ENCODE assay signal across 10 mouse cellular contexts in genomic region chr7:138248176-138248575, GRCm38 (mm10).
DNase-seq lines count a peak whose midpoint lies in the region; ATAC-seq and TF ChIP-seq lines count a peak whose summit lies in the region.
"Had no signal": no experiment of that assay in that cellular context is flagged by ENCODE, and none has a peak within 500 bp of the region (broad histone marks: within the 10 kb centered on the region; RNA-seq: fewer than 3 reads in every experiment).

No protein-coding gene starts in this region.

- no peak overlapping the region for H3K4me3 ChIP-seq in forebrain, embryonic 14.5 days (ENCODE audit: low read depth, low read length)
- no peak overlapping the region for H3K4me3 ChIP-seq in forebrain, embryonic 15.5 days
- no peak overlapping the region for H3K4me3 ChIP-seq in liver, adult 2 months (ENCODE audit: insufficient read depth, low read depth, low read length)
- H3K4me3 ChIP-seq in liver, embryonic 11.5 days (ENCODE audit: low read depth, low read length) = no peak overlapping the region
- H3K4me3 ChIP-seq in midbrain, embryonic 13.5 days (replicated peaks) = no peak overlapping the region
- H3K4me3 ChIP-seq: hindbrain, embryonic 15.5 days; lung, embryonic 15.5 days had no signal

- 0 out of 2 replicates have a peak, but pooled peaks have one; percentile 6 for TF ChIP-seq CTCF in liver, adult 2 months (IDR thresholded peaks at IDR 0.05; ENCODE audit: low read depth, low read length)

- no peaks in the 10 kb centered on the region for H3K27me3 ChIP-seq in forebrain, embryonic 14.5 days (replicated peaks; ENCODE audit: control insufficient read depth, insufficient read depth, low read length)
- H3K27me3 ChIP-seq in forebrain, embryonic 15.5 days = no peaks in the 10 kb centered on the region
- H3K27me3 ChIP-seq in liver, adult 2 months (ENCODE audit: control insufficient read depth, insufficient read depth, low read length) = no peaks in the 10 kb centered on the region
- H3K27me3 ChIP-seq in liver, embryonic 11.5 days (replicated peaks; ENCODE audit: control insufficient read depth, insufficient read depth, low read length) = no peaks in the 10 kb centered on the region
- no peaks in the 10 kb centered on the region for H3K27me3 ChIP-seq in midbrain, embryonic 13.5 days
- H3K27me3 ChIP-seq: hindbrain, embryonic 15.5 days; lung, embryonic 15.5 days had no signal

- no peak for TF ChIP-seq POLR2A in liver, adult 2 months (IDR thresholded peaks at IDR 0.05; ENCODE audit: extremely low read depth, insufficient read depth, low read length)

- H3K9ac ChIP-seq in forebrain, embryonic 14.5 days (ENCODE audit: low read length) = no peak overlapping the region
- no peak overlapping the region for H3K9ac ChIP-seq in forebrain, embryonic 15.5 days (replicated peaks)
- H3K9ac ChIP-seq in liver, adult 2 months (ENCODE audit: low read depth, low read length) = no peak overlapping the region
- H3K9ac ChIP-seq in liver, embryonic 11.5 days (ENCODE audit: low read depth, low read length) = no peak overlapping the region
- H3K9ac ChIP-seq in midbrain, embryonic 13.5 days (replicated peaks) = no peak overlapping the region
- H3K9ac ChIP-seq: hindbrain, embryonic 15.5 days; lung, embryonic 15.5 days had no signal

- no peaks in the 10 kb centered on the region for H3K79me2 ChIP-seq in liver, adult 2 months (ENCODE audit: control insufficient read depth, insufficient read depth, low read length)

- no peak overlapping the region for H3K27ac ChIP-seq in forebrain, embryonic 14.5 days (ENCODE audit: low read depth, low read length)
- no peak overlapping the region for H3K27ac ChIP-seq in forebrain, embryonic 15.5 days (replicated peaks)
- no peak overlapping the region for H3K27ac ChIP-seq in liver, adult 2 months (replicated peaks; ENCODE audit: insufficient read depth, low read depth, low read length)
- no peak overlapping the region for H3K27ac ChIP-seq in liver, embryonic 11.5 days (ENCODE audit: low read depth, low read length)
- no peak overlapping the region for H3K27ac ChIP-seq in midbrain, embryonic 13.5 days
- H3K27ac ChIP-seq: hindbrain, embryonic 15.5 days; lung, embryonic 15.5 days had no signal

- H3K4me2 ChIP-seq in forebrain, embryonic 14.5 days (ENCODE audit: low read length) = no peak overlapping the region
- no peak overlapping the region for H3K4me2 ChIP-seq in forebrain, embryonic 15.5 days (replicated peaks)
- H3K4me2 ChIP-seq in liver, embryonic 11.5 days = no peak overlapping the region
- H3K4me2 ChIP-seq in midbrain, embryonic 13.5 days (replicated peaks) = no peak overlapping the region
- H3K4me2 ChIP-seq: hindbrain, embryonic 15.5 days; lung, embryonic 15.5 days had no signal

- peak; percentile 47 for DNase-seq in forebrain, embryonic 14.5 days (ENCODE audit: low spot score)
- DNase-seq in liver, adult 2 months (ENCODE audit: extremely low read depth, low read depth, low spot score) = no peak
- DNase-seq in liver, embryonic 11.5 days (ENCODE audit: low spot score) = no peak
- peak; percentile 5 for DNase-seq in ZHBTc4 (ENCODE audit: low read depth, low spot score)
- peak; percentile 9 to 15 for DNase-seq in left cerebral cortex, postnatal 36 days (ENCODE audit: low spot score in 2 of 2)

- intact Hi-C loops in left cerebral cortex, postnatal 36 days (cut with DNase I) = loop anchor here (5.0 kb wide), 2 partner anchors 646 to 771 kb away; no protein-coding TSS in a partner anchor

- H3K4me1 ChIP-seq in forebrain, embryonic 14.5 days (ENCODE audit: control insufficient read depth, insufficient read depth, low read length) = no peaks in the 10 kb centered on the region
- no peaks in the 10 kb centered on the region for H3K4me1 ChIP-seq in forebrain, embryonic 15.5 days
- H3K4me1 ChIP-seq in liver, adult 2 months (ENCODE audit: control insufficient read depth, insufficient read depth, low read length) = no peaks in the 10 kb centered on the region
- H3K4me1 ChIP-seq in liver, embryonic 11.5 days (replicated peaks; ENCODE audit: control insufficient read depth, insufficient read depth, low read length) = no peaks in the 10 kb centered on the region
- no peaks in the 10 kb centered on the region for H3K4me1 ChIP-seq in midbrain, embryonic 13.5 days (replicated peaks)
- H3K4me1 ChIP-seq: lung, embryonic 15.5 days had no signal

- WGBS in forebrain, embryonic 14.5 days = 76% methylated on average over 3 of the region's 3 CpGs
- WGBS in forebrain, embryonic 15.5 days = 78% methylated on average over 3 of the region's 3 CpGs
- 65% methylated on average over 3 of the region's 3 CpGs for WGBS in liver, adult 2 months
- WGBS in liver, embryonic 11.5 days = 69% methylated on average over 3 of the region's 3 CpGs
- 71% methylated on average over 3 of the region's 3 CpGs for WGBS in midbrain, embryonic 13.5 days

- H3K9me3 ChIP-seq in forebrain, embryonic 14.5 days (replicated peaks; ENCODE audit: control insufficient read depth, low read length) = no peaks in the 10 kb centered on the region
- no peaks in the 10 kb centered on the region for H3K9me3 ChIP-seq in forebrain, embryonic 15.5 days
- H3K9me3 ChIP-seq in liver, embryonic 11.5 days (ENCODE audit: control insufficient read depth, low read length) = no peaks in the 10 kb centered on the region
- no peaks in the 10 kb centered on the region; the same call in 1 of the 2 replicates for H3K9me3 ChIP-seq in midbrain, embryonic 13.5 days
- H3K9me3 ChIP-seq: hindbrain, embryonic 15.5 days; lung, embryonic 15.5 days had no signal

- no peaks in the 10 kb centered on the region for H3K36me3 ChIP-seq in forebrain, embryonic 14.5 days (ENCODE audit: control insufficient read depth, insufficient read depth, low read length)
- H3K36me3 ChIP-seq in forebrain, embryonic 15.5 days = no peaks in the 10 kb centered on the region
- H3K36me3 ChIP-seq in liver, adult 2 months (ENCODE audit: control insufficient read depth, insufficient read depth, low read length) = no peaks in the 10 kb centered on the region
- H3K36me3 ChIP-seq in liver, embryonic 11.5 days (ENCODE audit: control insufficient read depth, insufficient read depth, low read length) = no peaks in the 10 kb centered on the region
- H3K36me3 ChIP-seq in midbrain, embryonic 13.5 days = no peaks in the 10 kb centered on the region
- H3K36me3 ChIP-seq: hindbrain, embryonic 15.5 days; lung, embryonic 15.5 days had no signal

- ATAC-seq in forebrain, embryonic 14.5 days = no peak
- no peak for ATAC-seq in forebrain, embryonic 15.5 days (replicated peaks)
- no peak for ATAC-seq in liver, embryonic 11.5 days (replicated peaks; ENCODE audit: low FRiP score)
- no peak for ATAC-seq in monocyte, adult 5-6 weeks (replicated peaks; ENCODE audit: insufficient number of reproducible peaks, low FRiP score, low TSS enrichment, poor library complexity, severe bottlenecking)
- ATAC-seq in midbrain, embryonic 13.5 days = no peak

Comparison
In these comparisons a context has a peak if more than half of its experiments do, and no peak if none do; other contexts are left out.
1. DNase-seq: peak in forebrain, embryonic 14.5 days (single experiment), ZHBTc4 (single experiment) and left cerebral cortex, postnatal 36 days (2 of 2); none in liver, adult 2 months (single experiment) and liver, embryonic 11.5 days (single experiment).